Mouse (Mus musculus) retina, postnatal 1 day (tissue): ENCODE measurements around the gene B3glct.

Experiments used
- DNase-seq: peaks from one replicate; pipeline ENCODE4 v3.0.0-alpha.2; 2012

Gene B3glct

GRCm38 (mm10) chr5:149678100-149678989 lies at the start of gene B3glct:
Gene B3glct, plus strand, starts transcription at chr5:149678230.
- peak; percentile 91 for DNase-seq

- DNase-seq: no peak
Measured at GRCm38 (mm10) chr5:149634409-149635035, 43.5 kb upstream of the B3glct start.

DNA sequence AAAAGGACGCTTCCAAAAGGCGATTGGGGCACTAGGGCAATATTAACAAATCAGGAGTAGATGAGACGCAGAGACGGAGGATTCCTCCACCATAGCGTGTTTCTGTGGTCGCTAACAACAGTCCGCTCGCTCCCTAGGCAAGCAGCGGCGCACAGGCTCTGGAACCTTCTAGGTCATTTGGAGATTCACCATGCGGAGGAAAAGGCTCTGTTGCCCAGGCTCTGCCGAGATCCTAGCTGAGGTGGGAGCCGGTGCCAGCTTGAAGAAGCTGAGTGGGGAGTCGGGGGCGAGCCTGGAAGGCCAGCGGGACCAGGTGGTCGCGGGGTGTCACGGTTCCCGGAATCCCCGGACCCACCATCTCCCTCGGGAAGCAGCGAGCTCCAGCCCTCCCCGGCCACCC lies 42.5 kb upstream of the B3glct start:
- DNase-seq: peak; percentile 46

DNA sequence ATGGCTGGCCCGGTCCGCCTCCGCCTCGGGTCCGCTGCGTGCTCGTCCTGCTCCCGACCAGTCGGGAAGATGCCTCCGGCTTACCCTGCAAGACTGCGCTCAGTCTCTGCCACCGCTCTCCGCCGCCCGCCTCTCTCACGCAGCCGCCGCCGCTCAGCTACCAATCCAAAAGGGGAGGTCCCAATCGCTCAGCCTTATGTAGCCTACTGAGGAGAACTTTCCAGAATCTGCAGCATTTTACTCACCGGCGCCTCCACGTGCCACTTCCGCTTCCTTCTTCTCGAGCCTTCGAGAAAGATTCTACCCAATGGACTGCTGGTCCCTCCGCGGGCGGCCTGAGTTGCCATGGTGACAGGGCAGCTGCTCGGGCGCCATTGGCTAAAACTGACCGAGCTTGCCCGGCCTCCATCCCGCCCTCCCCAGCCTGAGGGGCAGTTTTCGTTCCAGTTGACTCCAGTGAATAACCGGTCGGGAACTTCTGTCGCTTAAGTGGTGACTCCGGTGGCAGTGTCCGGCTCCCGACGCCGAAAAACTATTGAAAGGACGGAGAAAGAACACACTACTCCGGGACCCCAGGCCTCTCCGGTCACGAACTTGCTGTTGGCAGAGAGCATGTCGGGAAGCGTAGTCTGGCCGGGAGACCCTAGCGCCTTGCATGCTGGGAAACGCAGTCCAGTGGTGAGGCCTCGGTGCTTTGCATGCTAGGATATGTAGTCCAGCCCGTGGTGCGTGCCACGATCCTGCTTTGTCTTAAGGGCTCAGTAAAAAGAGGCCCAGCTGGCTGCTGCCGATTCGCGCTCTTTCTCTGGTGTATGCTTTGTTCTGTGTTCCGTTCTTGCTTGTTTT lies 41.7 kb upstream of the B3glct start, which contains the start of gene Hsph1:
Hsph1 (minus strand) TSS at position 302 of the 846 bp plus-strand sequence.
- peak; percentile 99 for DNase-seq

DNA sequence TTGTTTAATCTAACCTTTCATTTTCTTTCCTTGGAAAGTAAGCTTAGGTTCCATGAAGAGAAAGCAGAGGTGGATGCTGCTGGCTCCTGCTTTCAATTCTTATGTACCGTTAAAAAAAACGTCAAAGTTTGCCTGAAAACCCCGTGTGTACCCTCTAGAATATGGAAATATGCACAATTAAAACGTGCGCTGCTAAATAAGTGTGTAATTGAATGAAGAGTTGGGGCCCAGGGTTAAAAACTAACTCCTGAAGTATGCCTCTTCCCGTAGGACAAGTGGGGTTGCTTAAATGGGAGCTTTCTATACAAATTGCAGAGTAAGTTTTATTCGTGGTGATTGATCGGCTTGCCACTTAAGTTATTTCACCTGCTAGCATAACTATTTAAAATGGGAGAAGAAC lies 40.7 kb upstream of the B3glct start:
- no peak for DNase-seq

DNA sequence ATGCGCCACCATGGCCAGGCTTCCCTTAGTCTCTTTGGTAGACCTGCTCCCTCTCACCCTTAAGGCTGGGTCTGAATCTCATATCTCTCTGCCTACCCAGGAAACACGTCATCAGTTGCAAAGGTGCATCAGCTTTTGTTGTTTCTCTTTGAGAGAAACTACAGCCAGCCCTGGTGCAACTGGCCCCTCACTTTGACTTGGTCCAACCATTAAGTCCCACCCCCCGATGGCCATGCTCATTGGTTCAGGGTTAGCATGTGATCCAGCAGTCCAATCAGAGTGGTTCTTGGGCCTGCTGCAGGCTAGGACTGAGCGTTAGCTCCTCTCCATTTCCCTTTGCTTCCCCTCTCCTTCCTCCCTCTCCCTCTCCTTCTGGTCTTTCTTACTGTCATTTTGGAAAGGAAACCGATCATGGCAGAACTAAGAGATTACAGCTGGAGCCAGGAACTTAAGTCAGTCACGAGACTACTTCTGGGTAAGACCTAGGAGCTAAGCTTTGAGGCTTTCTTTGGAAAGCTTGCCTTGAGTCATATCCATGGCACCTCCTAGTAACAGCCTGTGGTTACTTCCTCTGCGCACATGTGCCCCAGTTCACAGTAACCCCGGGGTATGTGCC lies 36.6 kb upstream of the B3glct start:
- DNase-seq: no peak

DNA sequence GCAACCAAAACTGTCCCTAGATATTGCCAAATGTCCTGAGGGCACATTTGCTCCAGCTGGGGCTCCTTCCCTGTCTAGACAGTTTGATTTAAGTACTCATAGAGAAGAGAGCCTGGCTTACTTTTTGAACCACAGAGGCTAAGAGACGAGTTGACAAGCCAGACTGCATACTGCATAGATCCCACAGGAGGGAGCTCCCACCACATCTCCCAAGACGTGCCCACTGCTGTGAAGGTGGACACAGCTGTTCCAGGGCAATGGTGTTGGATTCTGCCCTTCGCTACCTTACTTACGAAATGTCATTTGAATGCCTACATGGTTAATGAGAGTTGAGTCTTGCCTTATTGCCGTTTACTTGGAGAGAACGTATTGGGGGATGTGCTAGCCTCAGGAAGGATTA lies 35.7 kb upstream of the B3glct start:
- DNase-seq: peak; percentile 47

- DNase-seq: no peak
Measured at GRCm38 (mm10) chr5:149642783-149643509, 35.1 kb upstream of the B3glct start.

DNA sequence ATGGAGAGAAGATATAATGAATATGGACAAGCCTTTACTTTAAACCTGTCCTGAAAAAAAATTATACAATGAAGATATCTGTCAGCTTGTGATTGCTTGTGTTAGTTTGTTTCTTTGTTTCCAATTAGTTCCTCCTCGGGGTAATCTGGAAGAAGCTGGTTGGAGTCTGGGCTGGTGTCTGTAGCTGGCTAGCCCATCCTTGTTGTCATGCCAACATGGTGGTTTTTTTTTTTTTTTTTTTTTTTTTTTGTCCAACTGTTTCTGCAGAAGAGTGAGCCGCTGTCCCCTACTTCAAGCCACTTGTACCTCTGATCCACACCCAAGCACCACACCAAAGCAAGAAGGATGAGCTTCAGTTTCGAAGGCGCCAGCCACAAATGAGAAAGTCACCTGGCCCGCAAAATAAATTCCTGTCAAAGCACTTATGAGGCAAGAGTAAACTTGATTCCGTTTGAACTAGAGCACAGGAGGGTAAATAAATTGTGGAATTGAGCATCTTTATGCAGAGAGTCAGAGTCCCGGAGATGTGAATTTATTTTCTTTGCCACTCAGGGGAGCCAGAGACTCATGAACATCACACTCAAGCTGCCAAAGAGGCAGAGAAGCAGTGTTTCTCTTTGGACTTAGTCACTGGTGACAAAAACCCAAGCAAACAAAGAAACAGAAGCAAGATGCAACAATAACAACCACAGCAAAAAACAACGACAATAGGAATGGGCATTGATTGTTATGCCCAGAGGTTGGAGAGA lies 30.5 kb upstream of the B3glct start:
- no peak for DNase-seq

- no peak for DNase-seq
Measured at GRCm38 (mm10) chr5:149648196-149648595, 29.8 kb upstream of the B3glct start.

DNA sequence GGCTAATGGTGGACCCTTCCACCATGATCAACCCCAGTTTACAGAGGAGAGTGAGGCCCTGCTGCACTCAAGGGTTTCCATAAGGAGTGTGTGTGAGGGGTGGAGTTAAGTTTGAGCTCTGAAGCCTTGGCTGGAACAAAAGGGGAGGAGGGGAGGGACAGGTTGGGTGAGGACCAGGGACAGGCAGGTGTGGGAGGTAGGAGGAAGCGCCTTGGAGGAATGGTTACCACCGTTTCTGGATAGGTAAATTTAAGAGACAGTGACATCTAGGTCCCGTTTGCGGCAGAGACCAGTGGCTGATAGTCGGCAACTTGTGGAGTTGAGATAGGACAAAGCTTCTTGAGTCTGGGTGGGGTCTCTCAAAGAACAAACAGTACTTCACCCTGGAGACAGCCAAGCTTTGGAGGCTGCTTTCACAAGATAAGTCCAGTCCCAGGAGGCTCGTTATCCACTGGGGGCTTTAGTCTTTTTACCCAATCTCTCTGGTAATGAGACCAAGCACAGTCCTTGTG lies 29.1 kb upstream of the B3glct start:
- DNase-seq: no peak

DNA sequence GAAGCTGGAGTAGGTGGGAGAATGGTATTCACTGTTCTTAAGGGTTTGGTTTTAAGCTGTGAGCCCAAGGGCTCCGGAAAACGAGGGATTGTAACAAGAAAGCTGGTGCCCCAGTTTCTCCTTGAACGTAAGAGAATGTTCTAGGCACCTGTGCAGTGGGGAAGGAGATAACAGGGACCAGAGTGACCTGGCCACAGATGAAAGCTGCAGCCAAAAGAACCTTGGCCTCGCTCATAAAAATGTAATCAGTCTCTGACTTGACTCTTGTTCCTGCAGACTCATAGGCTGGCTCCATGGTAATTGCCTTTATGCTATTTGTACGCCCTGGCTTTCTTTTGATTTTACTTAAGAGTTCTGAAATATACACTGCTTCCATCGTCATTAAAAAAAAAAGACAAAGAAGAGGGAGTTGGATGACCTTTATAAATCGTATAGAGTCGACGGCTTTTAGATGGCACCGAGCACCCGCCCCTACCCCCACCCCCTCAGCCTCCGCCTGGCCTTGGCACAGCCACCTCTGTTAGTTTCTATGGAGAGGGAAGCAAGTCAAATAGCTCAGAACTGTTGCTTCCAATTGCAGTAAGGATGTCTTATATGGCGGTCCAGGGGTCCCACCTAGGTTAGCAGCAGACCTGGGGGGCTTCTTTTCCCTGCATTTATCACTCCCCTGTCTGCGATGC lies 28.4 kb upstream of the B3glct start:
- no peak for DNase-seq

- no peak for DNase-seq
Measured at GRCm38 (mm10) chr5:149650179-149650553, 27.9 kb upstream of the B3glct start.

GRCm38 (mm10) chr5:149655636-149656035 lies 22.4 kb upstream of the B3glct start:
- peak; percentile 35 for DNase-seq

GRCm38 (mm10) chr5:149658022-149658421 lies 20.0 kb upstream of the B3glct start:
- no peak for DNase-seq

GRCm38 (mm10) chr5:149658741-149659413 lies 19.2 kb upstream of the B3glct start:
- no peak for DNase-seq

GRCm38 (mm10) chr5:149659414-149659780 lies 18.6 kb upstream of the B3glct start:
- DNase-seq: no peak

DNA sequence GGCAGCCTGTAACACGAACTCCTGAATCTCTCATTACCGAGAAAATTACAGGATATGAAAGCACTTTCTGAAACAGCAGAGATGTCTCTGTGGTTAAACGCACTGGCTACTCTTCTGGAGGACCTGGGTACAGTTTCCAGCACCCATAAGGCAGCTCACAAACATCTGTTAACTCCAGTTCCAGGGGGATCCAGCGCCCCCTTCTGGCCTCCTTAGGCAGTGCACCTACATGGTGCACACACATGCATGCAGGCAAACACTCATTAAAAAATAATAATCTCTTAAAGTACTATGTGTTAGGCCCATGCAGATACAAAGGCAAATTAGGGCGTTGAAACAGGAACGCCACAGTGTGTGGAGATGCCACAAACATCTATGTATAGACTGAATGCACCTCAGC lies 16.6 kb upstream of the B3glct start:
- DNase-seq: no peak

DNA sequence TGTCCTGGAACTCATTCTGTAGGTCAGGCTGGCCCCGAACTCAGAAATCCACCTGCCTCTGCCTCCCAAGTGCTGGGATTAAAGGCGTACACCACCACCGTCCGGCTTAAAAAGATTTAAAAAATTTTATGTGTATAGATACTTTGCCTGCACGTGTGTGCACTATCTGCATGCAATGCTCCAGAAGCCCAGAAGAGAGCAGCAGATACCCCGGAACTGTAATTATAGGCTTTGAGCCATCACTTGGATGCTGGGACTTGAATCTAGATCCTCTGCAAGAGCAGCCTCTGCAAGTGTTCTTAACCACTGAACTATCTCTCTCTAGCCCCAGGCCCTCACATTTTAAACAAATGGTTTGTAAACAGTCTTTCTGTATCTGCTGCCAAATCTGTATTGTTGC lies 15.1 kb upstream of the B3glct start:
- DNase-seq: no peak

DNA sequence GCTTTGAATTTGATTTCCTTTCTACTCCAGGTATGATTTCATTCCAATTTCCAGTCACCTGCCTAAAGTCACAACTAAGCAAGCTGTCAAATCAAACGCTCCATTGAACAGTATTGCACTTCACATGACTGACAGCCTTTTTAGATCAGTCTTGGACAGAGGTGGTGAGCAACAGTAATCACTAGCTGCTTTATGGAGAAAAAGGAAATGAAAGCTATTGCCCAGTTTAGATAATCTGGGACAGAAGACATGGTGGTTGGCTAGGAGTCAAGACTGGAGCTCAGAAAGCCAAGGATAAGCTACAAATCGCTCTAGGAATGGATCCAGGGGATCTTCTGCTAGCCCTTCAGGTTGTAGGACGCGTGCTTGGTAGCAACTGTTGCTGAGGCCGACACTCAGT lies 14.6 kb upstream of the B3glct start:
- DNase-seq: no peak
